ENCODE assay signal across 16 mouse cellular contexts in the genomic region with DNA sequence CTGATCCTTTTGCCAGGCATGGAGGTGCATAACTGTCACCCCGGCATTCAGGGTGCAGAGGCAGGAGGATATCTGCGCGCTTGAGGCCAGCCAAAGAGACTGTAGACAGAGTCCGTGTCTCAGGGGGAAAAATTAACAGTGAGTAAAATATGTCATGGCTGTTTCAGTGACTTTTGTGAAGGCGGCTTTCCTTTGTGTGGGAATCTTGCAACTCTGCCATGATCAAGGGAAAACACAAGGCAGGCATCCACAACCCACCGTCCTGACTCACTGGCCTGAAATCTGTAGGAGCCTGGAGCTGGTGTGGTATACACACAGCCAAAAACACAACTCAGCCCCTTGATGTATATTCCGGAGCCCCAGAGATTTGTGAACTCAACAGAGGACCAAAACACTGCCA. TPM values are rescaled to one million over a fixed set of nuclear protein-coding genes. Genes with fewer than 3 reads are reported as not detected.
"Had no signal": no experiment of that assay in that cellular context is flagged by ENCODE, and none has a peak within 500 bp of the region (broad histone marks: within the 10 kb centered on the region; RNA-seq: fewer than 3 reads in every experiment).

No protein-coding gene starts in this region.

- H3K9me3 ChIP-seq: neural tube, embryonic 15.5 days; stomach, embryonic 15.5 days had no signal

- H3K4me1 ChIP-seq: stomach, embryonic 15.5 days had no signal

- H3K9ac ChIP-seq: neural tube, embryonic 15.5 days; stomach, embryonic 15.5 days had no signal

- DNase-seq: retina, postnatal 1 day; right cerebral cortex, adult 18-20 months; right cerebral cortex, postnatal 14 days; right cerebral cortex, postnatal 25 days; right cerebral cortex, postnatal 4 days; spleen, adult 18-20 months; thymus, adult 18-20 months; thymus, adult 2 months; thymus, postnatal 14 days; thymus, postnatal 25 days; thymus, postnatal 36 days; thymus, postnatal 4 days had no signal

- H3K36me3 ChIP-seq: neural tube, embryonic 15.5 days; stomach, embryonic 15.5 days had no signal

- H3K4me2 ChIP-seq: neural tube, embryonic 15.5 days; stomach, embryonic 15.5 days had no signal

- H3K4me3 ChIP-seq: neural tube, embryonic 15.5 days; stomach, embryonic 15.5 days had no signal

- H3K27ac ChIP-seq: neural tube, embryonic 15.5 days; stomach, embryonic 15.5 days; stomach, postnatal 0 days had no signal

RNA-seq across cellular contexts. Expression of a gene that starts 6.8 kb away (rescaled TPM):
- total RNA-seq: neutrophil, adult 5-6 weeks had no signal
